Mouse (Mus musculus): ENCODE results near the gene Akr1c12. TPM values are rescaled to one million over a fixed set of nuclear protein-coding genes. Genes with fewer than 3 reads are reported as not detected.
"Not testable (repeated sequence)": the region's sequence is repeated elsewhere in the genome, so short reads cannot be mapped to it uniquely, and the experiment has no call there.

The Akr1c12 gene
- polyA plus RNA-seq, 1 experiment = not detected

DNA sequence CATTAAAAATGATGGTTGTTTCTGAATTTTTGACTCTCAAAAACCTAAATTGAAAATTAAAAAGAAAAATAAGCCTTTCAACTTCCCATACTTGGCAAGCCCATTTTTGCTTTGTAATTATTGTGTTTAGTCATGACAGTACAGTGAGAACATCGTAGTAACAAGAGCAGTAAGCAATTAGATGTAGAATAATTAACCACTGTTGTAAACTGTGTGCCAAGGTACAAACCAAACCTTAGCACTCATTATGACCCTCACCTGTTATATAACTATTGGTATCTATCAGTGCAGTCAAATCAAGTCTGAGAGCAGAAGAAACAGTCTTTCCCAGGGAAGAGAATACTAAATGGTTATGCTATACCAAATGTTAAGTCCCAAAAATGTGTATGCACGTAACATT, 14.2 kb downstream of the Akr1c12 start:
- 64% methylated on average over 2 of the region's 2 CpGs for WGBS
- no peaks in the 10 kb centered on the region for H3K4me1 ChIP-seq (ENCODE audit: control insufficient read depth, insufficient read depth, low read length)
- no peak overlapping the region for H3K27ac ChIP-seq (ENCODE audit: insufficient read depth, low read depth, low read length)
- TF ChIP-seq POLR2A (IDR thresholded peaks at IDR 0.05; ENCODE audit: insufficient read depth, low read depth, low read length) = no peak
- TF ChIP-seq CTCF (IDR thresholded peaks at IDR 0.05; ENCODE audit: insufficient read depth, low read depth, low read length) = no peak
- no peak overlapping the region for H3K4me3 ChIP-seq (ENCODE audit: insufficient read depth, low read depth, low read length)

DNA sequence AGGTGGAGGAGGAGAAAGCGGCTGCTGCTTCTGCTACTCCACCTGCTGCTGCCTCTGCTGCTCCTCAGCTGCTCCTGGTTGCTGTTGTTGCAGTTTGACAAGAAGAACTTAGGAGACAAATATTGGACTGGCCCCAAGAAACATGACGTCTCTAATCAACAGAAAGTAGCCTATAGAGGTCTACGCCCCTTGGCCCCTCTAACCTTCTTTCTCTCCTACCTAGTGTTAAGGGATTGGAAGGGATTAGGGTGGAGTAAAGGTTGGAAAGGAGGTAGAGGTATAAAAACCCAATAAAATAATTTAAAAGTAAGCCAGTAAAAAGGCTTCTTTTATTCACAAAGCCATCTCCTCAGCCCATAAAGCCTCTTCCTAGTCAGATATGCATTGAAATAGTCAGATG, 14.6 kb downstream of the Akr1c12 start:
- H3K4me1 ChIP-seq (ENCODE audit: control insufficient read depth, insufficient read depth, low read length) = no peaks in the 10 kb centered on the region
- no peak overlapping the region for H3K27ac ChIP-seq (ENCODE audit: insufficient read depth, low read depth, low read length)
- no peak for TF ChIP-seq CTCF (IDR thresholded peaks at IDR 0.05; ENCODE audit: insufficient read depth, low read depth, low read length)
- no peak for TF ChIP-seq POLR2A (IDR thresholded peaks at IDR 0.05; ENCODE audit: insufficient read depth, low read depth, low read length)
- 83% methylated on average over 3 of the region's 3 CpGs for WGBS
- H3K4me3 ChIP-seq (ENCODE audit: insufficient read depth, low read depth, low read length) = no peak overlapping the region

DNA sequence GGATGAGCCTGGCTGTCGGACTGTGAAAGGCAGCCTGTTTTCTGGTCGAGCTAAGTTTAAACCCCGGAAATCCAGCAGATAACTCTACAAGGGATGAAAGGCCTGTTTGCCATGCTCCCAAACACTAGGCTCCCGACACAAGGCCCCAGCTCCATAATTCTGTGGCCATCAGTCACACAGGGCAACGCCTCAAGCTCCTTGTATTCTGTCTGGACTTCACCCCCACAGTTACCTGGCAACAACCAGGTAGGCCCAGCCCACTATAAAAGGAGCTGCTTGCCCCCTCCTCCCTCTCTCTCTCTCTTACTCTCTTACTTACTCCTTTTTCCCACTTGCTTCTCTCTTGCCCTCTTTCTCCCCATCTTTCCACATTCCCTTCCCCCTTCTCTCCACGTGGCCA, 21.9 kb downstream of the Akr1c12 start:
- 83% methylated on average over 6 of the region's 6 CpGs for WGBS
- Histone ChIP-seq H3K27ac (ENCODE audit: insufficient read depth, low read depth, low read length) (no peak overlapping the region), H3K4me3 (ENCODE audit: insufficient read depth, low read depth, low read length) (no peak overlapping the region), H3K4me1 (ENCODE audit: control insufficient read depth, insufficient read depth, low read length) (no peaks in the 10 kb centered on the region)
- TF ChIP-seq POLR2A (IDR thresholded peaks at IDR 0.05; ENCODE audit: insufficient read depth, low read depth, low read length) (no peak), CTCF (IDR thresholded peaks at IDR 0.05; ENCODE audit: insufficient read depth, low read depth, low read length) (no peak)

DNA sequence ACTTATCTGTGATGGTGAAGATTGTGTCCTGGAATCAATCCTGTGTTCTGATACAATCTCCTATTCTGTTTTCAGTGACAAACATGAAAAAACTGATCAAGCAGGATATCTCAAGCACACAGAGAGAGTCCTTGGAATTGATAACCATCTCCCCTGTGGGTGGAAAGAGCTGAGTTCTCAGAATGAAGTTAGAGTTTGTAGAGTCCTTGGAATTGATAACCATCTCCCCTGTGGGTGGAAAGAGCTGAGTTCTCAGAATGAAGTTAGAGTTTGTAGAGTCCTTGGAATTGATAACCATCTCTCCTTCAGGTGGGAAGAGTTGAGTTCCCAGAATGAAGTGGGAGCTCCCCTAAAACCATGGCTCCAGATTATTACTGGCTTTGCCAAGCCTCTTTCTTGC, 22.3 kb downstream of the Akr1c12 start:
- not testable (repeated sequence) for H3K27ac ChIP-seq (ENCODE audit: insufficient read depth, low read depth, low read length); H3K4me3 ChIP-seq (ENCODE audit: insufficient read depth, low read depth, low read length); H3K4me1 ChIP-seq (ENCODE audit: control insufficient read depth, insufficient read depth, low read length)

DNA sequence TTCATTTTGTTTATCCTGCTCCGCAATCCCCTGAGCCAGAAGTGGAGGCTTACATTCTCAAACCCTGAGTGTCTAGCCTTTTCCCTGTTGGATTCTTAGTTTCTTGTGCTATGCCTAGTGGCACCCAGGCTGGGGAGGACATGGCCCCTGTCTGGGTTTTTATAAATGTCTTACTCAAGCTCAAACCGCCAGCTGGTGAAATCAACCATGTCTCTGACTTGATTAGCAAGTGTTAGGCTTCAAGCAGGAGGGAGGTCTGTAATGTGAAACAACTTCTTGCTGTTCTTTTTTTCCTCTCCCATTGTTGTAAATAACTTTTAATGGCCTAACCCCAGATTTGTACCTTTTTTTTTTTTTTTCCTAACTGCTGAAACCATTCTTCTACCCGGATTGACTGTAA, 29.9 kb downstream of the Akr1c12 start:
- peaks cover 3% of the 10 kb centered on the region for H3K4me1 ChIP-seq (ENCODE audit: control insufficient read depth, insufficient read depth, low read length)
- no peak for TF ChIP-seq POLR2A (IDR thresholded peaks at IDR 0.05; ENCODE audit: insufficient read depth, low read depth, low read length)
- no peak for TF ChIP-seq CTCF (IDR thresholded peaks at IDR 0.05; ENCODE audit: insufficient read depth, low read depth, low read length)
- no peak overlapping the region for H3K4me3 ChIP-seq (ENCODE audit: insufficient read depth, low read depth, low read length)
- 66% methylated on average over 3 of the region's 3 CpGs for WGBS
- H3K27ac ChIP-seq (ENCODE audit: insufficient read depth, low read depth, low read length) = no peak overlapping the region

DNA sequence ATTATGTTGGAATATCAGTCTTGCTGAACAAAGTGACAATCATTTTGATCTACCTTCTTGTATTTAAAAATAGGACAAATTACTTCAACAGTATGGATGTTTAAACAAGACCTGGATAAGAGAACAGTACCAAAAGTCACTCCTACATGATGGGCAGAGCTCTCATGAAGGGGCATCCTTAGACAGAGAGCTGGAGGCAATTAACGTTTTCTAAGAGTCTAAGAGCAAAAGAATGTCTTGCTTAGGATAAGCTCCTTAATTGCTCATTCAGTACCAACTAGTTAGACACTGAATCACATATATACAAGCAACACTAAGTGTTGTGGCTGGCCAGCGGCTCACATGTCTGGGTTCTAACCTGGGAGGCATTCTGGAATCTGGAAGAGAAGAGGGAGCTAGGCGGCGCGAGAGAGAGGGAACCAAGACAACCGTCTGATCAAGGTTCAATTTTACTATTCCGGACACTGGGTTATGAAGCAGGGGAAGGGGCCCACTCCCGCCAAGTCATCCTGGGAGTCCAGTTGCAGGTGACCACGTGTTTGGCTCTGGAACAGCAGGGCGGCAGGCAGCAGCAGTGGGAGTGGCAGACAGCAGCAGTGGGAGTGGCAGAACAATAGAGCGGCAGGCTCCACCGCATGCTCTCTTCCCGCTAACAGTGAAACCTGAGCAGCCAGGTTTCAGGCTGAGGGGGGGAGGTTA, 34.2 kb downstream of the Akr1c12 start:
- 3% methylated on average over 13 of the region's 13 CpGs for WGBS
- Histone ChIP-seq H3K4me3 (ENCODE audit: insufficient read depth, low read depth, low read length) (peak overlapping the region; percentile 38), H3K27ac (ENCODE audit: insufficient read depth, low read depth, low read length) (no peak overlapping the region), H3K4me1 (ENCODE audit: control insufficient read depth, insufficient read depth, low read length) (peaks cover 3% of the 10 kb centered on the region)
- TF ChIP-seq POLR2A (IDR thresholded peaks at IDR 0.05; ENCODE audit: insufficient read depth, low read depth, low read length) = no peak
- TF ChIP-seq CTCF (IDR thresholded peaks at IDR 0.05; ENCODE audit: insufficient read depth, low read depth, low read length) = no peak

DNA sequence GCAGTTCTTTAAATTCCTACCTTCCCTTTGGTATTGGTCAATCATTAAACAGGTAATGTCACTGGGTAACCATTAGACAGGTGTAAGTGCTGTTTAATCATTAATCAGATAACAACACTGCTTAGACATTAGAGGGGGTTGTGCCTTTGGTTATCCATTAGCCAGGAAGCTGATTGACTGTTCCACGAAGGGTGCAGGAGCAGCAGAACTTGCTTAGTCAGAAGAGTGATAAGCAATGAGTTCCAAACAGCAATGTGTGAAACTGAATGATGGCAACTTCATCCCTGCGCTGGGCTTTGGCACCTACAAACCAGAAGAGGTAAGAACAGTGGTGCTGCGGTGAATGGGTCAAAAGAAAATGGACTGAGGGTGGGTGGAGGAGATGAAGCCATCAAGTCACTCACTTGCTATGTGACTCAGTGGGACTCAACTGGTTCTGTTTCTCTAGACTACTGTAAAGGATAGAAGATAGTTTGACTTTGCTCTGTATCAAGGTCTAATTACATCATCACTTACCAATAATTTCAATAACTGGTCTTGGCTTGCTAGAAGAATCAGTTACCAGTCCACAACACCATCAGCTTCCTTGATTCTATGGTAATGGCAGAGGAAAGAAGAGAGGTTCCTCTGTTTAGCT, 45.6 kb downstream of the Akr1c12 start:
- TF ChIP-seq CTCF (IDR thresholded peaks at IDR 0.05; ENCODE audit: insufficient read depth, low read depth, low read length) (no peak), POLR2A (IDR thresholded peaks at IDR 0.05; ENCODE audit: insufficient read depth, low read depth, low read length) (no peak)
- Histone ChIP-seq H3K27ac (ENCODE audit: insufficient read depth, low read depth, low read length) (no peak overlapping the region), H3K4me1 (ENCODE audit: control insufficient read depth, insufficient read depth, low read length) (no peaks in the 10 kb centered on the region), H3K4me3 (ENCODE audit: insufficient read depth, low read depth, low read length) (no peak overlapping the region)
- 83% methylated on average over 3 of the region's 3 CpGs for WGBS

DNA sequence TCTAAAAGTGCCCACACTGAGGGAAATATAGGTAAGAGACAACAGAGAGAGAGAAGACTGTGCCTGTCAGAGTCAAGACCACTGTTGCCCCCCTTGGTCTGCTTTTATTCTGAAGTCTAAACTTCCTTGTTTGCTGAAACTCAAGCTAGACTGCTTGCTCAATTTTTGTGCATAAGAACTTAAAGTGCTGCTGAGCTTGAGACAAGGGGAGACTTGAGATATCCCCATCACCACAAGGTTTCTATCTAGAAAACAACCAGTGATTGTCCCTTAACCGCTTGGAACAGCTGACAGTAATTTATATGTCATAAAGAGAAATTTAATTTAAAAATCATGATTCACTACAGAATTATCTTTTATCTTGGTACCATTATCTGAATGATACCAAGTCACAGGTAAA, 46.1 kb downstream of the Akr1c12 start:
- Histone ChIP-seq H3K4me1 (ENCODE audit: control insufficient read depth, insufficient read depth, low read length) (no peaks in the 10 kb centered on the region), H3K27ac (ENCODE audit: insufficient read depth, low read depth, low read length) (no peak overlapping the region), H3K4me3 (ENCODE audit: insufficient read depth, low read depth, low read length) (no peak overlapping the region)
- no peak for TF ChIP-seq POLR2A (IDR thresholded peaks at IDR 0.05; ENCODE audit: insufficient read depth, low read depth, low read length)
- TF ChIP-seq CTCF (IDR thresholded peaks at IDR 0.05; ENCODE audit: insufficient read depth, low read depth, low read length) = no peak
- WGBS = 85% methylated on average over 1 of the region's 1 CpGs

DNA sequence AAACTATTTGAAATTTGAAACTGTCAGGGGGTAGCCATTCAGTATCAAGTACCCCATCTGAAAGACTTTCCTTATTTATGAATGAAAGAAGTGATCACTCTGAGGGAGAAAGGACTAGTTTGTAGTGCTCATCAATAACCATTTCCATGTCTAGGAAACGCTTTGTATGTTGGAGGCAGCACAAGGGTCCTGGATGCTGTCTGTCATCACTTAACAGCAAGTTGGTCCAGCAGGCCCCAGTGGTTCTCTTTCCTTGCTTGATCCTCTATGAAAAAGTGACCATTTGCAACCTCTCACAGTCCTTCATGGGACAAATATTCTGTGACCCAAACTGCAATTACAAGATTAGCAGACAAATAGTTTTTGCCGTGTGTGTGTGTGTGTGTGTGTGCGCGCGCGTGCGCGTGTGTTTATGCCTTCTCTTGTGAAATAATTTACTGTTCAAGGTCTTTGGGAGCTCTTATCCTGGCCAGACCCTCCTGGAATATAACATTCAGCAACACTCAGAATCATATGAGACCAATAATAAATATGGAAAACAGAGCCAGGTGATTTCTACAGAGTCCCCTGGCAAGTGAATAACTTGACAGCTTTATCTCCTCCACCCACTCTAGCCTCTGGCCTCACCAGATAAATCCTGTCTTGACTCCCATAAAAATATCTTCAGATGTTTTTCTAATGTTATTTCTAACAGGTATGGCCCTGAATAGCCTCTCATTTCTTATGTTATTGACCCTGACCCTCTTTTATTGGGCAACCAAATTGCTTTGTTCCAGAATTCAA, 48.2 kb downstream of the Akr1c12 start:
- Histone ChIP-seq H3K27ac (ENCODE audit: insufficient read depth, low read depth, low read length) (no peak overlapping the region), H3K4me1 (ENCODE audit: control insufficient read depth, insufficient read depth, low read length) (no peaks in the 10 kb centered on the region), H3K4me3 (ENCODE audit: insufficient read depth, low read depth, low read length) (no peak overlapping the region)
- TF ChIP-seq CTCF (IDR thresholded peaks at IDR 0.05; ENCODE audit: insufficient read depth, low read depth, low read length) (no peak), POLR2A (IDR thresholded peaks at IDR 0.05; ENCODE audit: insufficient read depth, low read depth, low read length) (no peak)
- 91% methylated on average over 8 of the region's 8 CpGs for WGBS
